Mouse (Mus musculus) CH12.LX (cell line): Measurements from ENCODE around the gene Tmem63b. TPM values are rescaled to one million over a fixed set of nuclear protein-coding genes. Genes with fewer than 3 reads are reported as not detected.
A peak's percentile ranks its signal among the peaks of the same experiment; 100 is the strongest.

Experiments
- DNase-seq: peaks from one replicate; pipeline ENCODE4 v3.0.0-alpha.2; 2013; ENCODE audit errors: extremely low read depth
- H3K27ac ChIP-seq: 2 replicates; pipeline ENCODE4 v1.5.1; 2012; ENCODE audit warnings: low read depth, mild to moderate bottlenecking, control low read depth, moderate library complexity; ENCODE audit not compliant: insufficient read depth
- H3K27me3 ChIP-seq: replicated peaks from 2 replicates; pipeline ENCODE3; 2012; ENCODE audit warnings: inconsistent platforms
- H3K36me3 ChIP-seq, 2 experiments: replicated peaks in 1 of 2; 2 replicates each; pipeline versions ENCODE3 to v1.6.1; 2012; ENCODE audit warnings: inconsistent platforms in 1 of 2, low read length in 1 of 2, mild to moderate bottlenecking in 1 of 2, mixed read lengths in 1 of 2, moderate library complexity in 1 of 2; ENCODE audit not compliant: control insufficient read depth in 1 of 2, insufficient read depth in 1 of 2
- H3K4me1 ChIP-seq, 2 experiments: 2 replicates each; pipeline ENCODE4 v1.6.1; 2012; ENCODE audit warnings: inconsistent platforms in 1 of 2, moderate library complexity in 1 of 2; ENCODE audit not compliant: insufficient read depth in 2 of 2, control insufficient read depth in 1 of 2
- H3K4me2 ChIP-seq: 2 replicates; pipeline ENCODE4 v1.6.1; 2012; ENCODE audit warnings: low read depth, mild to moderate bottlenecking, control low read depth; ENCODE audit not compliant: poor library complexity, insufficient read depth, severe bottlenecking
- H3K4me3 ChIP-seq, 3 experiments: fragments of 150-350 bp in 1 of 3; sonication (generic) in 1 of 3; replicated peaks in 1 of 3; 2 replicates each; pipeline versions ENCODE3 to v1.5.1; 2011 to 2012; ENCODE audit warnings: low read depth in 2 of 3, low read length in 2 of 3, mild to moderate bottlenecking in 2 of 3, moderate library complexity in 2 of 3, control low read depth in 1 of 3, improper control_type of control experiment in 1 of 3, inconsistent platforms in 1 of 3, mixed read lengths in 1 of 3; ENCODE audit not compliant: poor library complexity in 1 of 3
- H3K79me2 ChIP-seq: replicated peaks from 2 replicates; pipeline ENCODE4 v1.6.1; 2012; ENCODE audit warnings: mild to moderate bottlenecking, moderate library complexity; ENCODE audit not compliant: control insufficient read depth, poor library complexity, insufficient read depth, severe bottlenecking; ENCODE audit errors: extremely low read depth
- H3K9ac ChIP-seq: 2 replicates; pipeline ENCODE4 v1.6.1; 2012; ENCODE audit warnings: low read depth, mild to moderate bottlenecking, control low read depth, moderate library complexity; ENCODE audit not compliant: insufficient read depth
- H3K9me3 ChIP-seq: replicated peaks from 2 replicates; pipeline ENCODE3; 2012; ENCODE audit warnings: low read length, inconsistent platforms, mixed read lengths
- BHLHE40 ChIP-seq: IDR thresholded peaks from 2 replicates; pipeline ENCODE4 v1.6.1; 2011; ENCODE audit warnings: mild to moderate bottlenecking, low read depth, low read length, improper control_type of control experiment
- CTCF ChIP-seq, 2 experiments: IDR thresholded peaks in 1 of 2; conservative IDR thresholded peaks in 1 of 2; 2 replicates each; pipeline ENCODE4 v1.5.1; 2011 to 2012; ENCODE audit warnings: low read depth in 2 of 2, low read length in 2 of 2, improper control_type of control experiment in 1 of 2, inconsistent platforms in 1 of 2, mild to moderate bottlenecking in 1 of 2, moderate library complexity in 1 of 2
- EP300 ChIP-seq: IDR thresholded peaks from 2 replicates; pipeline ENCODE4 v1.6.1; 2011; ENCODE audit warnings: low read length, improper control_type of control experiment
- ETS1 ChIP-seq: conservative IDR thresholded peaks from 2 replicates; pipeline ENCODE4 v1.6.1; 2012; ENCODE audit warnings: low read depth, mild to moderate bottlenecking, inconsistent platforms, low read length, improper control_type of control experiment, moderate library complexity
- GABPA ChIP-seq: IDR thresholded peaks from 2 replicates; pipeline ENCODE4 v1.6.1; 2012; ENCODE audit warnings: low read depth, low read length, improper control_type of control experiment, inconsistent platforms; ENCODE audit not compliant: insufficient replicate concordance
- HCFC1 ChIP-seq: IDR thresholded peaks from 2 replicates; pipeline ENCODE4 v1.6.1; 2012; ENCODE audit warnings: low read depth, mild to moderate bottlenecking, inconsistent platforms, low read length, improper control_type of control experiment
- IRF4 ChIP-seq: IDR thresholded peaks from 2 replicates; pipeline ENCODE4 v1.6.1; 2014; ENCODE audit warnings: low read depth, mild to moderate bottlenecking, inconsistent platforms, low read length, improper control_type of control experiment
- JUN ChIP-seq: IDR thresholded peaks from 2 replicates; pipeline ENCODE4 v1.6.1; 2011; ENCODE audit warnings: low read depth, mild to moderate bottlenecking, low read length, improper control_type of control experiment, moderate library complexity; ENCODE audit not compliant: insufficient read depth
- MAX ChIP-seq: IDR thresholded peaks from 2 replicates; pipeline ENCODE4 v1.6.1; 2011; ENCODE audit warnings: low read length, improper control_type of control experiment
- MXI1 ChIP-seq: IDR thresholded peaks from 2 replicates; pipeline ENCODE4 v1.6.1; 2011; ENCODE audit warnings: mild to moderate bottlenecking, low read depth, low read length, improper control_type of control experiment
- MYC ChIP-seq: IDR thresholded peaks from 2 replicates; pipeline ENCODE4 v1.6.1; 2011; ENCODE audit warnings: low read depth, mild to moderate bottlenecking, improper control_type of control experiment, low read length
- NELFE ChIP-seq: IDR thresholded peaks from 2 replicates; pipeline ENCODE4 v1.6.1; 2011; ENCODE audit warnings: low read depth, low read length, improper control_type of control experiment
- NRF1 ChIP-seq: IDR thresholded peaks from 2 replicates; pipeline ENCODE4 v1.6.1; 2014; ENCODE audit warnings: low read depth, mild to moderate bottlenecking, inconsistent platforms, low read length, improper control_type of control experiment, moderate library complexity
- POLR2A ChIP-seq: IDR thresholded peaks from 2 replicates; pipeline ENCODE4 v1.6.1; 2011; ENCODE audit warnings: low read depth, mild to moderate bottlenecking, improper control_type of control experiment, low read length
- RAD21 ChIP-seq: IDR thresholded peaks from 2 replicates; pipeline ENCODE4 v1.6.1; 2011; ENCODE audit warnings: low read depth, mild to moderate bottlenecking, low read length, improper control_type of control experiment, moderate library complexity
- TBP ChIP-seq: conservative IDR thresholded peaks from 2 replicates; pipeline ENCODE4 v1.6.1; 2011; ENCODE audit warnings: low read depth, low read length, improper control_type of control experiment
- TCF12 ChIP-seq: IDR thresholded peaks from 2 replicates; pipeline ENCODE4 v1.6.1; 2014; ENCODE audit warnings: low read depth, mild to moderate bottlenecking, inconsistent platforms, low read length, improper control_type of control experiment
- USF1 ChIP-seq: IDR thresholded peaks from 2 replicates; pipeline ENCODE4 v1.6.1; 2014; ENCODE audit warnings: low read depth, mild to moderate bottlenecking, inconsistent platforms, low read length, improper control_type of control experiment
- USF2 ChIP-seq: conservative IDR thresholded peaks from 2 replicates; pipeline ENCODE4 v1.6.1; 2011; ENCODE audit warnings: low read depth, low read length, improper control_type of control experiment
- ZC3H11A ChIP-seq: IDR thresholded peaks from 2 replicates; pipeline ENCODE4 v1.6.1; 2012; ENCODE audit warnings: low read depth, mild to moderate bottlenecking, inconsistent platforms, low read length, improper control_type of control experiment
- ZMIZ1 ChIP-seq: IDR thresholded peaks from 2 replicates; pipeline ENCODE4 v1.6.1; 2012; ENCODE audit warnings: low read depth, mild to moderate bottlenecking, inconsistent platforms, low read length, improper control_type of control experiment
- ZNF384 ChIP-seq: IDR thresholded peaks from 2 replicates; pipeline ENCODE4 v1.6.1; 2012; ENCODE audit warnings: low read depth, low read length, improper control_type of control experiment, inconsistent platforms
- dilution Hi-C: fragments of 300-500 bp; cut with MboI; formaldehyde crosslinking; loops from 2 replicates; pipeline ENCODE4 v1.14.3; 2020; ENCODE audit warnings: low sequenced_read_pairs; ENCODE audit not compliant: extremely low pct_unique_long_range_greater_than_20kb, extremely low pct_ligation_motif_present
- in situ Hi-C: fragments of 300-500 bp; cut with MboI; formaldehyde crosslinking; loops from 3 replicates; pipeline ENCODE4 v1.14.3; 2019; ENCODE audit warnings: low sequenced_read_pairs, low pct_ligation_motif_present, low pct_unique_long_range_greater_than_20kb, mixed read lengths
- polyA plus RNA-seq: library from polyadenylated mRNA; unstranded; fragments of >175 nt; gene quantifications from 2 replicates; pipeline ENCODE4 v1.2.1, GENCODE M21; 2012; ENCODE audit warnings: low read depth; ENCODE audit not compliant: insufficient read length
- total RNA-seq, 2 experiments: library from RNA; depleted of rRNA; stranded (reverse); fragments of 300-350 nt in 1 of 2; fragments of >200 nt in 1 of 2; gene quantifications; 2 replicates each; pipeline ENCODE4 v1.2.3; 2012 to 2014

Gene Tmem63b
- total and polyA plus RNA-seq, 3 experiments: 3.5 to 10.3 (median 6.3) TPM

GRCm38 (mm10) chr17:45653233-45653632 is 33.5 kb downstream of the Tmem63b start:
- in situ Hi-C loops: loop anchor here (25.0 kb wide), 1 partner anchor 166 kb away; the partner anchor contains the start of gene Spats1
- TF ChIP-seq MXI1: no peak
- TF ChIP-seq EP300: no peak
- no peak for TF ChIP-seq USF2
- TF ChIP-seq JUN: no peak
- TF ChIP-seq USF1: no peak
- no peak for TF ChIP-seq GABPA
- no peak for TF ChIP-seq IRF4
- TF ChIP-seq MAX: no peak
- TF ChIP-seq TBP: no peak
- TF ChIP-seq NELFE: no peak
- TF ChIP-seq HCFC1: no peak
- no peak for TF ChIP-seq MYC
- no peak for TF ChIP-seq POLR2A
- TF ChIP-seq TCF12: no peak
- TF ChIP-seq NRF1: no peak
- no peak for TF ChIP-seq ZNF384
- TF ChIP-seq ZMIZ1: no peak
- no peaks in the 10 kb centered on the region for H3K36me3 ChIP-seq
- H3K9ac ChIP-seq: no peak overlapping the region
- no peaks in the 10 kb centered on the region for H3K9me3 ChIP-seq
- no peak for DNase-seq
- dilution Hi-C loops: no loop called here
- H3K4me1 ChIP-seq: no peaks in the 10 kb centered on the region
- H3K4me2 ChIP-seq: no peak overlapping the region
- H3K27ac ChIP-seq: no peak overlapping the region
- H3K4me3 ChIP-seq: no peak overlapping the region
- no peaks in the 10 kb centered on the region for H3K79me2 ChIP-seq
- peaks cover 1% of the 10 kb centered on the region for H3K27me3 ChIP-seq

GRCm38 (mm10) chr17:45644185-45644584 is 42.5 kb downstream of the Tmem63b start:
- Histone ChIP-seq H3K27ac (no peak overlapping the region), H3K4me3 (no peak overlapping the region), H3K9me3 (peaks cover 4% of the 10 kb centered on the region), H3K9ac (no peak overlapping the region), H3K4me2 (no peak overlapping the region), H3K36me3 (no peaks in the 10 kb centered on the region), H3K27me3 (no peaks in the 10 kb centered on the region), H3K4me1 (peaks cover 4 to 7% of the 10 kb centered on the region in 2 experiments), H3K79me2 (no peaks in the 10 kb centered on the region)
- dilution Hi-C loops (no loop called here), in situ Hi-C loops (no loop called here)
- no peak for DNase-seq
- TF ChIP-seq BHLHE40 (no peak), JUN (no peak), CTCF (conservative IDR thresholded peaks at IDR 0.05 in 1 of 2, IDR thresholded peaks at IDR 0.05 in 1 of 2; ENCODE audit: low read depth in 2 of 2, low read length in 2 of 2) (peak in 1 of 2 experiments; percentile 26; a peak in 2 of 4 replicates), RAD21 (no peak), MXI1 (no peak), ZC3H11A (no peak), ETS1 (no peak), POLR2A (no peak)
